Mouse (Mus musculus): ENCODE results near the gene Sectm1a. TPM values are rescaled to one million over a fixed set of nuclear protein-coding genes. Genes with fewer than 3 reads are reported as not detected.
"Not testable (repeated sequence)": the region's sequence is repeated elsewhere in the genome, so short reads cannot be mapped to it uniquely, and the experiment has no call there.

Sectm1a gene
- total and polyA plus RNA-seq, 2 experiments, result 0.55 to 0.76 TPM

- no peak overlapping the region; the same call in 1 of the 2 replicates for H3K27ac ChIP-seq (replicated peaks; ENCODE audit: insufficient read depth, low read depth, low read length)
- TF ChIP-seq CTCF (IDR thresholded peaks at IDR 0.05; ENCODE audit: low read depth, low read length), result no peak
- TF ChIP-seq POLR2A (IDR thresholded peaks at IDR 0.05; ENCODE audit: extremely low read depth, insufficient read depth, low read length), result no peak
Measured at GRCm38 (mm10) chr11:121086296-121086695, 5.3 kb upstream of the Sectm1a start.

GRCm38 (mm10) chr11:121085181-121085580 is 4.2 kb upstream of the Sectm1a start:
- H3K27me3 ChIP-seq (ENCODE audit: control insufficient read depth, insufficient read depth, low read length), result no peaks in the 10 kb centered on the region
- DNase-seq (ENCODE audit: extremely low read depth, low read depth, low spot score), result peak; percentile 45
- no peaks in the 10 kb centered on the region for H3K79me2 ChIP-seq (ENCODE audit: control insufficient read depth, insufficient read depth, low read length)
- no peak overlapping the region for H3K27ac ChIP-seq (replicated peaks; ENCODE audit: insufficient read depth, low read depth, low read length)
- H3K4me1 ChIP-seq (ENCODE audit: control insufficient read depth, insufficient read depth, low read length), result peaks cover 3% of the 10 kb centered on the region; the same call in 1 of the 2 replicates
- 25% methylated on average over 5 of the region's 5 CpGs for WGBS
- no peak overlapping the region for H3K4me3 ChIP-seq (ENCODE audit: insufficient read depth, low read depth, low read length)
- no peak overlapping the region for H3K9ac ChIP-seq (ENCODE audit: low read depth, low read length)
- TF ChIP-seq POLR2A (IDR thresholded peaks at IDR 0.05; ENCODE audit: extremely low read depth, insufficient read depth, low read length), result no peak
- no peak for TF ChIP-seq CTCF (IDR thresholded peaks at IDR 0.05; ENCODE audit: low read depth, low read length)
- no peaks in the 10 kb centered on the region for H3K36me3 ChIP-seq (ENCODE audit: control insufficient read depth, insufficient read depth, low read length)

More at GRCm38 (mm10) chr11:121086296-121086695, 5.3 kb upstream of the Sectm1a start:
- H3K4me1 ChIP-seq (ENCODE audit: control insufficient read depth, insufficient read depth, low read length), result peaks cover 3% of the 10 kb centered on the region; the same call in 1 of the 2 replicates
- no peaks in the 10 kb centered on the region for H3K27me3 ChIP-seq (ENCODE audit: control insufficient read depth, insufficient read depth, low read length)
- H3K4me3 ChIP-seq (ENCODE audit: insufficient read depth, low read depth, low read length), result no peak overlapping the region
- WGBS, result 24% methylated on average over 4 of the region's 4 CpGs
- no peaks in the 10 kb centered on the region for H3K79me2 ChIP-seq (ENCODE audit: control insufficient read depth, insufficient read depth, low read length)
- DNase-seq (ENCODE audit: extremely low read depth, low read depth, low spot score), result peak; percentile 93
- no peaks in the 10 kb centered on the region for H3K36me3 ChIP-seq (ENCODE audit: control insufficient read depth, insufficient read depth, low read length)
- H3K9ac ChIP-seq (ENCODE audit: low read depth, low read length), result no peak overlapping the region

GRCm38 (mm10) chr11:121082857-121083500 is 2.0 kb upstream of the Sectm1a start:
- TF ChIP-seq POLR2A (IDR thresholded peaks at IDR 0.05; ENCODE audit: extremely low read depth, insufficient read depth, low read length) (no peak), CTCF (IDR thresholded peaks at IDR 0.05; ENCODE audit: low read depth, low read length) (no peak)
- Histone ChIP-seq H3K27ac (replicated peaks; ENCODE audit: insufficient read depth, low read depth, low read length) (peak overlapping the region; percentile 53), H3K79me2 (ENCODE audit: control insufficient read depth, insufficient read depth, low read length) (no peaks in the 10 kb centered on the region), H3K27me3 (ENCODE audit: control insufficient read depth, insufficient read depth, low read length) (no peaks in the 10 kb centered on the region), H3K4me3 (ENCODE audit: insufficient read depth, low read depth, low read length) (no peak overlapping the region), H3K4me1 (ENCODE audit: control insufficient read depth, insufficient read depth, low read length) (peaks cover 3% of the 10 kb centered on the region; the same call in 1 of the 2 replicates), H3K36me3 (ENCODE audit: control insufficient read depth, insufficient read depth, low read length) (no peaks in the 10 kb centered on the region), H3K9ac (ENCODE audit: low read depth, low read length) (no peak overlapping the region)
- DNase-seq (ENCODE audit: extremely low read depth, low read depth, low spot score), result peak; percentile 40
- WGBS, result 17% methylated on average over 6 of the region's 6 CpGs

GRCm38 (mm10) chr11:121082250-121082649 is 1.2 kb upstream of the Sectm1a start:
- TF ChIP-seq CTCF (IDR thresholded peaks at IDR 0.05; ENCODE audit: low read depth, low read length), result no peak
- TF ChIP-seq POLR2A (IDR thresholded peaks at IDR 0.05; ENCODE audit: extremely low read depth, insufficient read depth, low read length), result no peak
- H3K27ac ChIP-seq (replicated peaks; ENCODE audit: insufficient read depth, low read depth, low read length), result peak overlapping the region; percentile 49
- H3K27me3 ChIP-seq (ENCODE audit: control insufficient read depth, insufficient read depth, low read length), result no peaks in the 10 kb centered on the region
- no peak overlapping the region for H3K9ac ChIP-seq (ENCODE audit: low read depth, low read length)
- H3K79me2 ChIP-seq (ENCODE audit: control insufficient read depth, insufficient read depth, low read length), result no peaks in the 10 kb centered on the region
- H3K36me3 ChIP-seq (ENCODE audit: control insufficient read depth, insufficient read depth, low read length), result no peaks in the 10 kb centered on the region
- no peak for DNase-seq (ENCODE audit: extremely low read depth, low read depth, low spot score)
- H3K4me3 ChIP-seq (ENCODE audit: insufficient read depth, low read depth, low read length), result no peak overlapping the region
- peaks cover 3% of the 10 kb centered on the region; the same call in 1 of the 2 replicates for H3K4me1 ChIP-seq (ENCODE audit: control insufficient read depth, insufficient read depth, low read length)
- WGBS, result 75% methylated on average over 3 of the region's 3 CpGs

- TF ChIP-seq CTCF (IDR thresholded peaks at IDR 0.05; ENCODE audit: low read depth, low read length) (no peak), POLR2A (IDR thresholded peaks at IDR 0.05; ENCODE audit: extremely low read depth, insufficient read depth, low read length) (no peak)
- no peaks in the 10 kb centered on the region for H3K4me1 ChIP-seq (ENCODE audit: control insufficient read depth, insufficient read depth, low read length)
- no peak overlapping the region for H3K4me3 ChIP-seq (ENCODE audit: insufficient read depth, low read depth, low read length)
- no peak overlapping the region for H3K27ac ChIP-seq (replicated peaks; ENCODE audit: insufficient read depth, low read depth, low read length)
- DNase-seq (ENCODE audit: extremely low read depth, low read depth, low spot score), result no peak
- no peaks in the 10 kb centered on the region for H3K79me2 ChIP-seq (ENCODE audit: control insufficient read depth, insufficient read depth, low read length)
- whole genome bisulfite sequencing, result 95% methylated on average over 8 of the region's 8 CpGs
- no peaks in the 10 kb centered on the region for H3K36me3 ChIP-seq (ENCODE audit: control insufficient read depth, insufficient read depth, low read length)
- H3K27me3 ChIP-seq (ENCODE audit: control insufficient read depth, insufficient read depth, low read length), result no peaks in the 10 kb centered on the region
- no peak overlapping the region for H3K9ac ChIP-seq (ENCODE audit: low read depth, low read length)
Measured at GRCm38 (mm10) chr11:121080330-121080729, 690 bp downstream of the Sectm1a start.

GRCm38 (mm10) chr11:121075655-121076054 is 5.4 kb downstream of the Sectm1a start:
- Histone ChIP-seq H3K4me3 (ENCODE audit: insufficient read depth, low read depth, low read length) (no peak overlapping the region), H3K27ac (replicated peaks; ENCODE audit: insufficient read depth, low read depth, low read length) (no peak overlapping the region), H3K79me2 (ENCODE audit: control insufficient read depth, insufficient read depth, low read length) (no peaks in the 10 kb centered on the region), H3K36me3 (ENCODE audit: control insufficient read depth, insufficient read depth, low read length) (no peaks in the 10 kb centered on the region), H3K27me3 (ENCODE audit: control insufficient read depth, insufficient read depth, low read length) (no peaks in the 10 kb centered on the region), H3K9ac (ENCODE audit: low read depth, low read length) (no peak overlapping the region), H3K4me1 (ENCODE audit: control insufficient read depth, insufficient read depth, low read length) (no peaks in the 10 kb centered on the region)
- 79% methylated on average over 5 of the region's 5 CpGs for WGBS
- DNase-seq (ENCODE audit: extremely low read depth, low read depth, low spot score), result no peak
- TF ChIP-seq POLR2A (IDR thresholded peaks at IDR 0.05; ENCODE audit: extremely low read depth, insufficient read depth, low read length) (no peak), CTCF (IDR thresholded peaks at IDR 0.05; ENCODE audit: low read depth, low read length) (no peak)

GRCm38 (mm10) chr11:121069662-121070061 is 11.4 kb downstream of the Sectm1a start:
- not testable (repeated sequence) for DNase-seq (ENCODE audit: extremely low read depth, low read depth, low spot score)

More at GRCm38 (mm10) chr11:121069662-121070061, 11.4 kb downstream of the Sectm1a start:
- not testable (repeated sequence) for H3K9ac ChIP-seq (ENCODE audit: low read depth, low read length); H3K27me3 ChIP-seq (ENCODE audit: control insufficient read depth, insufficient read depth, low read length); H3K4me3 ChIP-seq (ENCODE audit: insufficient read depth, low read depth, low read length); H3K27ac ChIP-seq (replicated peaks; ENCODE audit: insufficient read depth, low read depth, low read length); H3K79me2 ChIP-seq (ENCODE audit: control insufficient read depth, insufficient read depth, low read length); H3K36me3 ChIP-seq (ENCODE audit: control insufficient read depth, insufficient read depth, low read length); H3K4me1 ChIP-seq (ENCODE audit: control insufficient read depth, insufficient read depth, low read length)
- 97% methylated on average over 12 of the region's 16 CpGs for WGBS
